In genomic region chr16:4629950-4630349, GRCm38 (mm10) we compare ENCODE assay signal across 8 mouse cellular contexts. TPM values are rescaled to one million over a fixed set of nuclear protein-coding genes. Genes with fewer than 3 reads are reported as not detected.
A peak's percentile ranks its signal among the peaks of the same experiment; 100 is the strongest.
DNase-seq lines count a peak whose midpoint lies in the region; ATAC-seq and TF ChIP-seq lines count a peak whose summit lies in the region.
"Had no signal": no experiment of that assay in that cellular context is flagged by ENCODE, and none has a peak within 500 bp of the region (broad histone marks: within the 10 kb centered on the region; RNA-seq: fewer than 3 reads in every experiment).

No protein-coding gene starts in this region.

- no peaks in the 10 kb centered on the region for H3K4me1 ChIP-seq in hindbrain, postnatal 0 days (ENCODE audit: insufficient read depth, low read length)
- H3K4me1 ChIP-seq in midbrain, embryonic 11.5 days (ENCODE audit: control insufficient read depth, insufficient read depth, low read length) = no peaks in the 10 kb centered on the region
- H3K4me1 ChIP-seq in spleen, adult 2 months (ENCODE audit: control insufficient read depth, insufficient read depth, insufficient read length) = no peaks in the 10 kb centered on the region

- no peaks in the 10 kb centered on the region for H3K27me3 ChIP-seq in hindbrain, postnatal 0 days (ENCODE audit: insufficient read depth, low read length)
- H3K27me3 ChIP-seq in midbrain, embryonic 11.5 days (ENCODE audit: control insufficient read depth, insufficient read depth, low read length) = no peaks in the 10 kb centered on the region
- H3K27me3 ChIP-seq in spleen, adult 2 months (ENCODE audit: control insufficient read depth, insufficient read depth, low read length) = no peaks in the 10 kb centered on the region
- H3K27me3 ChIP-seq: limb, embryonic 12.5 days had no signal

- TF ChIP-seq POLR2A in spleen, adult 2 months (IDR thresholded peaks at IDR 0.05; ENCODE audit: low read depth, low read length) = no peak

- TF ChIP-seq CTCF in hindbrain, postnatal 0 days (IDR thresholded peaks at IDR 0.05; ENCODE audit: low read depth) = peak; percentile 99
- peak; percentile 96 for TF ChIP-seq CTCF in spleen, adult 2 months (IDR thresholded peaks at IDR 0.05; ENCODE audit: extremely low read depth, insufficient read depth, insufficient read length, insufficient replicate concordance)

- H3K4me3 ChIP-seq in hindbrain, postnatal 0 days (ENCODE audit: low read length) = no peak overlapping the region
- H3K4me3 ChIP-seq in midbrain, embryonic 11.5 days (ENCODE audit: low read depth, low read length) = no peak overlapping the region
- H3K4me3 ChIP-seq in spleen, adult 2 months (ENCODE audit: extremely low read depth, insufficient read depth, insufficient read length) = no peak overlapping the region
- H3K4me3 ChIP-seq: limb, embryonic 12.5 days had no signal

- H3K36me3 ChIP-seq in hindbrain, postnatal 0 days (ENCODE audit: insufficient read depth, low read length) = peaks cover 29% of the 10 kb centered on the region
- no peaks in the 10 kb centered on the region for H3K36me3 ChIP-seq in midbrain, embryonic 11.5 days (ENCODE audit: control insufficient read depth, insufficient read depth, low read length)
- peaks cover 45% of the 10 kb centered on the region for H3K36me3 ChIP-seq in spleen, adult 2 months (ENCODE audit: control insufficient read depth, insufficient read depth, low read length)

- H3K4me2 ChIP-seq in hindbrain, postnatal 0 days (ENCODE audit: low read depth, low read length) = no peak overlapping the region
- H3K4me2 ChIP-seq in midbrain, embryonic 11.5 days = no peak overlapping the region
- H3K4me2 ChIP-seq: limb, embryonic 12.5 days had no signal

- peak; percentile 75 for DNase-seq in R1 (ENCODE audit: low read depth, low spot score)
- peak; percentile 84 to 89 for DNase-seq in cerebellum, adult 18-20 months
- peak; percentile 79 for DNase-seq in forelimb bud, embryonic 11.5 days (ENCODE audit: low read depth, low spot score)
- DNase-seq in hindbrain, postnatal 0 days (ENCODE audit: low spot score) = peak; percentile 74
- peak; percentile 77 to 83 for DNase-seq in left cerebral cortex, adult 18-20 months (ENCODE audit: low spot score in 2 of 2)
- DNase-seq in midbrain, embryonic 11.5 days (ENCODE audit: low spot score, missing footprints) = peak; percentile 98
- DNase-seq in spleen, adult 2 months (ENCODE audit: low read depth in 1 of 2, low spot score in 2 of 2) = peak; percentile 33 to 80

- WGBS in hindbrain, postnatal 0 days = 29% methylated on average over 6 of the region's 6 CpGs
- WGBS in midbrain, embryonic 11.5 days = 29% methylated on average over 6 of the region's 6 CpGs
- 27% methylated on average over 6 of the region's 6 CpGs for WGBS in spleen, adult 2 months

- ATAC-seq in hindbrain, postnatal 0 days = peak; percentile 31; the same call in 1 of the 2 replicates
- peak; percentile 43 for ATAC-seq in midbrain, embryonic 11.5 days (ENCODE audit: low FRiP score)

- no peak overlapping the region for H3K27ac ChIP-seq in hindbrain, postnatal 0 days
- H3K27ac ChIP-seq in midbrain, embryonic 11.5 days (ENCODE audit: low read depth, low read length) = no peak overlapping the region
- no peak overlapping the region for H3K27ac ChIP-seq in spleen, adult 2 months (ENCODE audit: insufficient read depth, low read length)
- H3K27ac ChIP-seq: limb, embryonic 12.5 days had no signal

- H3K9ac ChIP-seq in hindbrain, postnatal 0 days (replicated peaks; ENCODE audit: low read length) = no peak overlapping the region
- no peak overlapping the region for H3K9ac ChIP-seq in midbrain, embryonic 11.5 days (ENCODE audit: low read length)
- H3K9ac ChIP-seq: limb, embryonic 12.5 days had no signal

- H3K9me3 ChIP-seq in hindbrain, postnatal 0 days (ENCODE audit: low read length) = no peaks in the 10 kb centered on the region
- no peaks in the 10 kb centered on the region for H3K9me3 ChIP-seq in midbrain, embryonic 11.5 days (ENCODE audit: control insufficient read depth, low read length)
- H3K9me3 ChIP-seq: limb, embryonic 12.5 days had no signal

RNA-seq across cellular contexts. Expression of gene Pam16, which starts 5.2 kb away (rescaled TPM):
- total RNA-seq in hindbrain, postnatal 0 days (2014; rRNA removed) = 25.4 and 88.3 TPM in 2 replicates
- 135 and 140 TPM in 2 replicates for polyA plus RNA-seq in hindbrain, postnatal 0 days (2015; fragmentation: Nextera tagmentation; extraction: Ambion mirVana)
- total RNA-seq in left cerebral cortex, adult 18-20 months (2021) = 10 to 100 TPM; 72.1 to 86.6 TPM
- polyA plus RNA-seq in midbrain, embryonic 11.5 days (2014; fragmentation: Nextera tagmentation; extraction: Ambion mirVana) = 97.1 and 99.1 TPM in 2 replicates
- 8.2 and 9.5 TPM in 2 replicates for polyA plus RNA-seq in spleen, adult 2 months (2012; rRNA removed)

RNA-seq across cellular contexts. Expression of gene Vasn, which starts 9.8 kb away (rescaled TPM):
- 18.4 and 18.8 TPM in 2 replicates for total RNA-seq in hindbrain, postnatal 0 days (2014; rRNA removed)
- 6.1 and 7.3 TPM in 2 replicates for polyA plus RNA-seq in hindbrain, postnatal 0 days (2015; fragmentation: Nextera tagmentation; extraction: Ambion mirVana)
- 10 to 100 TPM; 11.5 to 11.6 TPM for total RNA-seq in left cerebral cortex, adult 18-20 months (2021)
- 6.1 and 7.0 TPM in 2 replicates for polyA plus RNA-seq in midbrain, embryonic 11.5 days (2014; fragmentation: Nextera tagmentation; extraction: Ambion mirVana)
- 23.6 and 31.3 TPM in 2 replicates for polyA plus RNA-seq in spleen, adult 2 months (2012; rRNA removed)

RNA-seq across cellular contexts. Expression of gene Dnaja3, which starts 9.8 kb away (rescaled TPM):
- 49.6 and 50.6 TPM in 2 replicates for total RNA-seq in hindbrain, postnatal 0 days (2014; rRNA removed)
- polyA plus RNA-seq in hindbrain, postnatal 0 days (2015; fragmentation: Nextera tagmentation; extraction: Ambion mirVana) = 52.9 and 54.3 TPM in 2 replicates
- total RNA-seq in left cerebral cortex, adult 18-20 months (2021) = 10 to 100 TPM; 61.5 to 64.2 TPM
- 53.4 and 57.0 TPM in 2 replicates for polyA plus RNA-seq in midbrain, embryonic 11.5 days (2014; fragmentation: Nextera tagmentation; extraction: Ambion mirVana)
- polyA plus RNA-seq in spleen, adult 2 months (2012; rRNA removed) = 11.0 and 12.1 TPM in 2 replicates

RNA-seq across cellular contexts. Expression of gene Glis2, which starts 35.4 kb away (rescaled TPM):
- total RNA-seq in hindbrain, postnatal 0 days (2014; rRNA removed) = 25.8 and 28.2 TPM in 2 replicates
- 12.0 and 12.5 TPM in 2 replicates for polyA plus RNA-seq in hindbrain, postnatal 0 days (2015; fragmentation: Nextera tagmentation; extraction: Ambion mirVana)
- 10 to 100 TPM; 12.4 to 16.6 TPM for total RNA-seq in left cerebral cortex, adult 18-20 months (2021)
- 16.6 and 27.2 TPM in 2 replicates for polyA plus RNA-seq in midbrain, embryonic 11.5 days (2014; fragmentation: Nextera tagmentation; extraction: Ambion mirVana)
- polyA plus RNA-seq in spleen, adult 2 months (2012; rRNA removed) = 11.9 and 14.1 TPM in 2 replicates

RNA-seq across cellular contexts. Expression of gene Coro7, which starts 49.6 kb away (rescaled TPM):
- 41.4 and 43.3 TPM in 2 replicates for total RNA-seq in hindbrain, postnatal 0 days (2014; rRNA removed)
- 29.1 and 30.2 TPM in 2 replicates for polyA plus RNA-seq in hindbrain, postnatal 0 days (2015; fragmentation: Nextera tagmentation; extraction: Ambion mirVana)
- 10 to 100 TPM; 78.4 to 85.4 TPM for total RNA-seq in left cerebral cortex, adult 18-20 months (2021)
- 13.6 TPM in 2 replicates for polyA plus RNA-seq in midbrain, embryonic 11.5 days (2014; fragmentation: Nextera tagmentation; extraction: Ambion mirVana)
- polyA plus RNA-seq in spleen, adult 2 months (2012; rRNA removed) = 150 and 191 TPM in 2 replicates
